Mouse (Mus musculus) cerebellum, adult 11-12 months (tissue): Measurements from ENCODE around the gene Ankrd22.
"Not testable (repeated sequence)": the region's sequence is repeated elsewhere in the genome, so short reads cannot be mapped to it uniquely, and the experiment has no call there.

Experiments used
- DNase-seq: peaks from one replicate; pipeline ENCODE4 v3.0.0; 2022

The Ankrd22 gene

DNA sequence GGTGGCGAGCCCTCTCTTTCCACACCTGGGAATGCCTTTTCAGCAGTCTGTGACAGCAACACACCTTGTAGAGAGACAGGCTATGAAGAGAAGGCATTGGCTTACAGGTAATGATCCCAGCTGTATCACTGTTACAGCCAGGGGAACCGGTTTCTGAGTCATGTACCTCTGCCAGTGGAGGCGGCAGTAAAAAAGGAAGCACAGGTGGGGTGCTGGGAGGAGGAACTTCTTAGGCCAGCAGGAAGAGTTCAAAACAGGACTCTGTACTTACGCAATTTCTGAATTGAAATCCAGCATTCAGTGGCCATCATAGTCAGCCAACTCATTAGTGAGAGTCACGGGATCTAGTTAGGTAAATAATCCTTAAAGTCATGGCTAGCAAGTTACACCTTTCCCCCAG is at the start of gene Ankrd22:
Ankrd22 (minus strand) TSS at position 163 of the 400 bp plus-strand sequence.
- no peak for DNase-seq

DNA sequence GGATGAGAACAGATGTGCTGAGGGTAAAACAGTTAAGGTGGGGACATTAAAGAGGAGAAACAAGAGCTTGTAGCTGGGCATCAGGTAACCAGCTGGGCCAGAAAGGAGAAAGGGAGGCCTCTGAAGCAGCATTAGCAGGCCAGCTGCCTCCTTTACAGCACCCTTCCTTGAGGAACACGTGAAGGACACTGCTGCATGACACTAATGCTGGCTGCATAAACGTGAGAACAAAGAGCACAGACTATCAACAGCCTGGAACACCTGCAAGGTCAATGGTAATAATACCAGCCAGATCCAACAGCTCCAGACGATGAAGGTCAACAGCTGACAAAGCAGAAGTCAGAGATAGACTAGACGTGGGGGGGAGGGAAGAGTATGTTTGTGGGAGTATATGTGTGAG is 48.3 kb upstream of the Ankrd22 start:
- no peak for DNase-seq

DNA sequence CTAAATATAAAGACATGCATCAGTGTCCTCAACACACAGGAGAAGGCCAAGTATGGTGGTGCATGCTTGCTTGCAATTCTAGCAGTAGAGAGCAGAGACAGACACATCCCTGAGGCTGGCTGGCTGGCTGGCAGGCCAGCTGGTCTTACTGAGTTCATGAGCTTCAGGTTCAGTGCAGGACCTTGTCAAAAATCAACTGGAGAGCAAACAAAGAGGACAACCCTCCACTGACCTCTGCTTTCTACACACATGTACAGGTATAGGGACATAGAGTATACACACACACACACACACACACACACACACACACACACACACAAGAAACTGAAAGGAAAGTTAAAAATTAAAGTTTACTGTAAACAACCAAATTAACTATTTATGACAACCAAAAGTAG is 47.4 kb upstream of the Ankrd22 start:
- no peak for DNase-seq

DNA sequence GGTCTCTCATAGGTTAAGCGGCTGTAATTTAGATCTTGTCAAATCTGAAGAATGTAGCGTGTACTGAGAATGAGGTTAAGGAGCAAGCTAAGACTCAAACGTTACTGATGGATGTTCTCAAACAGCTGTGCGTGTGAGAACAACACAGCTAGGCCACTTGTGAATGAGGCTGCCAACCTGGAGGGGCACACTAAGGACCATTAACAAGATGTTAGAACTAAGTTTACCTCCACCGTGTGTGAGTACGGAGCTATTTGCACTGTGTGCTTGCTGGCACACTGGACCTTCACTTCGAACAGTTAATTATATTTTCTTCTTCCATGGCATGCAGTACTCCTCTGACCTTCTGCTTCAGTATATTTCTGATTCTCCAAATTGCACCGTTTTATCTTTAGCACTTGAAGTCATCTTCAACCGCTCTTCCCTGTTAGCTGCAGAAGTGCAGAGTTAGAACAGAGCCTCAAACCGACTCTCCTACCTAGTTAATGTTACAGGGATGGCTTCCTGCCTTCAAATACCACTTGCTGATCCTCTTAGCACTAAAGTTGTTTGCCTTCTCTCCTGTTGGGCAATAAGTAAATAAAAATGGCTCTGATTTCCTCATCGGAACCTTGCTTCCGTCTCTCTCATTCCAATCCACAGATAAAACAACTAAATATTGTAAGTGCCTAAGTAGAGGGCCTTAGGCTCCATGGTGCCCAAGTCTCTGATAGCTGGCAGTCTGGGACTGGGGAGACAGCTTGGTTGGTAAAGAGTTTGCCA is 46.8 kb upstream of the Ankrd22 start:
- DNase-seq, result no peak

DNA sequence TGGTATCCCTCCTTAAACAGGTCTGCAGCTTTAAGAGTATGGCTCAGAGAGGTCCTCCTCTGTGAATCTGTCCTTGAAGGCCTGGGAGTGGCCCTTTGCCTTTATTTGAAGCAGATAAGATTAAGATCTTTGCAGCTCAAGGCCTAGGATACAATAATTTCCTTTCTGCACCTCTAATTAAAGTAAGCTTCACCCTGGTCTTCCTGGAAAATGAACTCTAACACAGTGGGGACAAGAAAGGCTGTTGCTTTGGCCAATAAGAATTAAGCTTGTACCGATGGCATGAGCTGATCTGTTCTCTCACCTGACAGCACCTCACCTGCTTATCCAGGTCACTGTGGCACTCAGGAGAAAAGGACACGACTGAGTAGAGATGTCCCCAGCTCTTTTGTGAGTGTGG is 45.0 kb upstream of the Ankrd22 start:
- DNase-seq, result no peak

DNA sequence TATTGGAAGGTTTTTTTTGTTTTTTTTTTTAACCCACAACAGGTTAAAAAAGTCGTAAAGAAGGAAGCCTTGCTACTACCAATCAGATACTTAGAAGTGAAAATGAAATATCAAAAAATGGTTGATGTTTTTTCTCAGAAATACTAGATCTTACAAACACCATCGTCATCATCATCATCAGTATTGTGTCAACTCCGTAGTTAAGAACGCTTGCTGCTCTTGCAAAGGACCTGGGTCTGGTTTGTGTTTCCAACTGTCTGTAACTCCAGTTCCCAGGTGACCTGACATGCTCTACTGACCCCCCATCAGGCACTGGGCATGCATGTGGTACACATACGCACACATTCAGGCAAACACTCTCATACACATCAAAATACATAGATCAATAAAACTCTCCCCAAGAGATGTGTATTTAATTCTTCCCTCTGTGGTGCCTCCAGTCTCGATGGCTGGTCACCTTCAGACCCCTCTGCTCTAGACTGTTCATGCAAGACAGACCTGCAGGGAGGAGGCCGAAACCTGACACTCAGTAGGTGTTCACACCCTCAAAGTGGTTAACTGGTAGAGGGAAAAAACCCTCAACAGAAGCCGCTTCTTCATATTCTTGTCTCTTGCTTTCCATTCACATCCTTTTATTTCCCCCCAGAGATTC is 44.2 kb upstream of the Ankrd22 start:
- no peak for DNase-seq

DNA sequence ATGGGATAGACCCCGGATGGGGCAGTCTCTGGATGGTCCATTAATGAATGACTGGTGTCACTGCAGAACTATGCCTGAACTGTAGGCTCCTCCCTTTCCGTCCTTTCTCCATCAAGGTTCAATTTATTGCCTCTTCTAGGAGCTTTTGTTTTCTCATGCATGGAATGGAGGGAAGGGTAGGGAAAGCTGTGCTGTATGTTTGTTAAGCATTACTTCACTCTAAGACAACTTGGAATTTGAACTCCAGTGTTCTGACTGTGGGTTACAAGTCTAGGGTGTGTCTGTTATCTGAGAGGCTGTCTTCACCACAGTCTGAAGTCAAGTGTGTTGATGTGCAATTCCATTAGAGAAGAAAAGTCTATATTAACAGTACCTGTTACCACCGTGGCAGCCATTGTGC is 43.2 kb upstream of the Ankrd22 start:
- no peak for DNase-seq

DNA sequence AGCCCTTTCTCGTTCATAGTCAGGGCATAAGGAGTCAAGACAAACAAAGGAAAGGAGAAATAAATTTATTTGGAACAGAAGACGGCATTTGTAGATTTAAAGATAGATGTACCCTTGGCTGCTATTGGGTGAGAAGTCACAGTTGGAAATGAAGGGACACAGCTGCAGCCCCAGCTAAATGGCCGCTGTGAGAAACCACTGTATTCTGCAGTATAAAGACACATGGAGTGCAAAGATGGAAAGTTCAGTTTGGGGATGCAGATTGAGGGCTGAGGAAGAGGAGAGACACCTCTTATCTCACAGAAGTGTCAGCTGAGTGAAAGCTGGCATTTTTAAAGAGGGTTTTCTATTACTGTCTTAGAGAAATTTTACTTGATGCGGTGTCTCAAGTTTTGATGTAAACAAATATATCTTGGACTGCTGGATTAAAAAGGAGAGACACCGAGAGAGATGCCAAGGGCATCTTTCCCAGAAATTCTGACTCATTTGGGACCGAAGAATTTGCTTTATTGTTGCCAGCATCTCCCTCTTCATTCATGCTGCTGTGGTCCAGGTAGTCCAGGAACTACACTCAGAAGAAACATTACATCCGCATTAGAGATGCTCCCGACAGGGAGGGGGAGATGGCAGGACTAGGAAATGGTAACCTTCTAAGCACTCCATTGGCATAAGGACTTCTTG is 41.0 kb upstream of the Ankrd22 start:
- no peak for DNase-seq

DNA sequence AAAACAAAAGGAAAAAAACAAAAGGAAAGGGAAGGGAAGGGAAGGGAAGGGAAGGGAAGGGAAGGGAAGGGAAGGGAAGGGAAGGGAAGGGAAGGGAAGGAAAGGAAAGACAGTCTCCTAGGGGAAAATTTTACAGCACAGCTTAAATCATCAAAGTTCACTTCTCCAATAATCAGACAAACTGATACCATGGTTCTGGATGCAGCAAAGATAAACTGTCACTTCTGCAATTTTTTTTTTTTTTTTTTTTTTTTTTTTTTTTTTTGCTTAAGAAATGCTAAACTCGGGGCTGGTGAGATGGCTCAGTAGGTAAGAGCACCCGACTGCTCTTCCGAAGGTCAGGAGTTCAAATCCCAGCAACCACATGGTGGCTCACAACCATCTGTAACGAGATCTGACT is 40.3 kb upstream of the Ankrd22 start:
- DNase-seq, result not testable (repeated sequence)

DNA sequence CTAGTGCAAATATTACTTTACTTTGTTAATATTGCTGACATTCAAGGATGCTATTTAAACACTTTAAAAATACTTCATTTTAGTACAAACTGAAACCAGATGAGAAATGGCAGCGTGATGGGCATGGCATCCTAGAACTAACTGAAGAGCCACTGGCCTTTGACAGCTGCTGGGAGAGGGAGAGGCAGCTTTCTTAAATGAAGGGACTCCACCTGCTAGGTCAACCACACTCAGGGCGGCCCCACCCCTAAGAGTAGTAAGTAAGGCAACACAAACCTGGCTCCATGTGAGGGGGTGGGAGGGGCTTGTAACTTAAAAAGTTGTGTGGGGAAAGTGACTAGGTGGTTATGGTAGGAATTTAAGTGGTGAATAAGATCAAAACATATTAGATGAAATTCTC is 36.8 kb upstream of the Ankrd22 start:
- no peak for DNase-seq

DNA sequence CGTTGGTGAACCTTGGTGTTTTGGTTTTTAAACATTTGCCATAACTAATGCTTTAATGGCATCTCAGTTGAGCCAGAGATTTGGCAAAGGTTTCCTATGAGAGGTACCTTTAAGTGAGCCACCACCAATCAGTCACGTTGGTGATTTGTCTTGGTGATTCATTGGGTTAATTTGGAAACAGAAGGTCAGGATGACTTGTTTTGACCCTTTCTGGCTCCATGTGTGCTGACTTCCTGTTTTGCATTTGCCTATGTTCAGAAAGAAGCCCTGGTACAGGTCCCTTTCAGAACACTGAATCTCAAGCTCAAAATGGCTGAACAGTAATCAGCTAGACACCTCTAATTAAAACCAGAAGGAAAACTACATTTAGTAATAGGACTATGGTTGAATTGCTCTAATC is 33.6 kb upstream of the Ankrd22 start:
- DNase-seq, result no peak

DNA sequence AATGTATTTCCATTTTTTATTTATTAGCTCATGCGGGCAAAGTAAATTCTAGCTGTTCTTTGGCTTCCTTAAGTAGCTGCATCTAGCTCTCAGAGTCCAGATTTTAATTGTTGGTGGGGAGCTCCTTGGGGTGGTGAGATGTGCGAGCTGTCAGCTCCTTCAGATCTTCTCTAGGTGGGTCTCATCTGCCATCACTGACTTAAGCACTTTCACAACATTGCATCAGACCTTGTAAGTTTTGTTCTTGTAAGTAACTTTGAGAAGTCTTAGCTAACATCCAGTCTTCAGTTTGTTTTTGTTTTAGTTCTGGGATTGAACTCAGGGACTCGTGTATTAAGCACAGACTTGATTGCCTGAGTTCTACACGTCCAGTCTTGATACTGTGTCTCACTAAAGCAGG is 33.0 kb upstream of the Ankrd22 start:
- DNase-seq, result no peak

DNA sequence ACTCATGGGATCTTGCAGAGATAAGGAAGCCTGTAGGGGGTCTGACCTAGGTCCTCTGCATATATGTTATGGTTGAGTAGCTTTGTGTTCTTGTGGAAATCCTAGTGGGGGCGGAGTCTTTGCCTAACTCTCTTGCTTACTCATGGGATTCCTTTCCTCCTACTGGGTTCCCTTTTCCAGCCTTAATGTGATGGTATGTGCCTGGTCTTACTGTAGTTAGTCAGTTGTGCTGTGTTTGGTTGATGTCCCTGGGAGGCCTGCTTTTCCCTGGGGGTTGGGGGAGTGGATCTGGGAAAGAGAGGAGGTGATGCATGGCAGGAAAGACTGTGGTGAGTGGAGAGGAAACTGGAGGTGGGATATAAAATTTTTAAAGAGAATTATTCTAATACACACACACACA is 32.2 kb upstream of the Ankrd22 start:
- no peak for DNase-seq

DNA sequence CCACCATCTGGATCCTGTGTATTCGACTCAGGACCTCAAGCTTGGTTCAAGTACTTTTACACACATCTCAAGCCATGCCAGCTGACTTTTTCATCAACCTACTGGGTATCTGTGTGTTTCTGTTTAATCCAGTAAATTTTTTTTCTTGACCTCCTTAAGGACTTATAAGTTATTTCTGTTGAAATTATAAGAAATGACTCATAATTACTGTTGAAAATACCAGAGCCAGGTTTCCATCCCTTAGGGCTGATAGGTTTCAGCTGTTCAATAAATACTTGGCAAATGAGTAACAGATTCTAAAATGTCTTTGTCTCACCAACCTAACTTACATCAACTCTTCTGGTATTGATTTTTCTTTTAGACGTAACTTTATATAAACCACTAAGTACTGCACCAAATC is 29.2 kb upstream of the Ankrd22 start:
- no peak for DNase-seq

DNA sequence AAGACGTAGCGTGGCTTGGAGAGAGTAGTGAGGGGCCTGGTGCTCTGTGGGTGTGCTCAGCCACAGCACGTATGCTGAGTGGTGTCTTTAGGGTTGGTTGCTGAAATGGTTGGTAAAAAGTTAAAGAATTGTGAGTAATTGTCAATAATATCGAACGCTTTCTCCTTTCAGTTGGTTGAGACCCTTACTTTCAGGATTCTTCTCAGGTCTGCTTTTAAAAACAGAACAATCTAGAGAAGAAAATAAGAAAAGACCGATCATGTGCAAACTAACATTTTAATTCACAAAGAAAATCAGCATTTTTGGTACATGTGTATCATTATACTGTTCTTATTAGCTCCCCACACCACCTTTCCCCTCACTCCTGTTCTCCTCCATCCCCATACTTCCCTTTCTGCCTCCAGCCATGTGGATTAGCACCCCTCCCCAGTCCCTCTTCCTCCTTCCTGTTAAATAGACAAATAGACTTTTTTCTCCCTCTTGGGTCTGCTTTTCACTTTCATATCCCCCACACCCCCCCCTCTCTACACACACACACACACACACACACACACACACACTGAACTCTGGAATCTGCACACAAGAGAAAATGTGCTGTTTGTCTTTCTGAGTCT is 28.4 kb upstream of the Ankrd22 start:
- DNase-seq, result no peak

DNA sequence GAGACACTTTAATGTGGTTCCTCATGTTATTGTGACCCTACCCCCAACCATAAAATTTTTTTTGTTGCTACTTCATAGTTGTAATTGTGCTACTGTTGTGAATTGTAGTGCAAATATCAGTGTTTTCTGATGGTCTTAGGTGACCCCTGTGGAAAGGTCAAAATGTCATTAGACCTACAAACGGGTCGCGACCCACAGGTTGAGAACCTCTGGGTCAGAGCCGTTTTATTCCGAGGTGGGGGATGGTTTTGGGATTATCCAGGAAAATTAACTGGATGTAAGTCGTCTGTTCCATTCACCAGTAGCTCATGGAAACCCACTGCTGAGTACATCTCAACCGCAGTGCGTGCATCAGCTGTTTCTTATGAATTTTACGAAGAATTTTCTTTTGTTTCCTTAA is 27.8 kb upstream of the Ankrd22 start:
- no peak for DNase-seq

DNA sequence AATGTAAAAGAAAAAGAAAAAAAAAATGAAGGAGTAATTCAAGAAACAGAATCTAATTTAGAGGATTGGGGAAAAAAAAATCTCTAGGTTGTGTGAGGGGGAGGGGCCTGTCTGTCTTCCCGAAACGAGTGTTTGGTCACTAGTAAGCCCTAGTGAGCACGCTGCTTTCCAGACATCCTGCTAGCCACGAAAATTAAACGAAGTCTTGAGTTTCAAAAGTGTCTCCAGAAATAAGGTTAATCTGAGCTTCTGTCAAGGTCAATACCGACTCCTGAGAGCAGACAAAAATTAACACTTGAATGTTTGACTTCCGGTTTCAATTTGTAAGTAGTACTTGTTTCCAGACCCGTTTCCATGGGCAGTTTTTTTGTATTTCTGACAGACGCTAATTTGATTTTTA is 27.3 kb upstream of the Ankrd22 start:
- DNase-seq, result no peak

DNA sequence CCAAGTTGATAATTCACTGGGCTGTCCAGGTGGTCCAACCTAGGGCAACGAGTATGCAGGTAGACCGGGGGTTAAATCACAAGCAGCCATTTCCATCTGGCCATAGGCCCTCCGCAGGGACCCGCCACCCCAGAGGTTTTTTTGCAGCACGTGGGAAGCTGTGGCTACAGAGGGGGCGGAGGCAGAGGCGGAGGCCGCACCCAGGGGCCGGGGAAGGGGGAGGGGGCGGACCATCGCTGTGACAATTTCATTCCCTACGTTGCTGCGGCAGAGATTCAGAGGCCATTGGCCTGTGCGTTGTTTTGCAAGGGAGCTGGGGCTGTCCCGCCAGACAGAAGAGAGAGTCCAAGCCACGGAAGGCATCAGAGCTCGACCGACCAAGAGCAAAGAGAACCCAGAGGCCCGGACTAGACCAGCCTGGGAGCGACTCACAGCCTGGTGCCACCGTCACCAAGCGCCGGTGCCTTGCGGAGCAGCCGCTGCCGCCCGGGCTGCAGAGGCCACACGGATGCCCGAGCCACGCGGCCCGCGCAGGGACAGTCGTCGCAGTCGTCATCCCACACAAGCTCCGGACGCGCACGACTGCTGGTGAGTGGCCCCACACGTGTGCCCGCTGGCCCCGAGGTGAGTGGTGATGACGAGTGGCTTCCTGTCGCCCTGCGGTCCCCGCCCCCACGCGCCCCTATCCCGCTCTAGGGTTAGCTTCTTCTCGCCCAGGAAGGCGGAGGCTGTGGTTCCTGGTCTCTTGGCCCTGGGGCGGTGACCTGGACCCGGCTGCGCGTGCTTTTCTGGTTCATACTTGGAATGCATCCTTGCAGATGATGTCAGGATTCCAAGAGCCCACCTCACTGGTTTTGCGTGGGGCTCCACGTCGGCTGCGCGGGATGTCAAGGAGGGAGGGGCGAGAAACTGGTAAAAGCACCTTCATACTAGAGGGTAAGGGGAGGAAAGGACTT is 26.4 kb upstream of the Ankrd22 start, which contains the start of gene Stambpl1:
Stambpl1 (plus strand) TSS at position 222 of the 956 bp plus-strand sequence.
- DNase-seq, result peak; percentile 81

DNA sequence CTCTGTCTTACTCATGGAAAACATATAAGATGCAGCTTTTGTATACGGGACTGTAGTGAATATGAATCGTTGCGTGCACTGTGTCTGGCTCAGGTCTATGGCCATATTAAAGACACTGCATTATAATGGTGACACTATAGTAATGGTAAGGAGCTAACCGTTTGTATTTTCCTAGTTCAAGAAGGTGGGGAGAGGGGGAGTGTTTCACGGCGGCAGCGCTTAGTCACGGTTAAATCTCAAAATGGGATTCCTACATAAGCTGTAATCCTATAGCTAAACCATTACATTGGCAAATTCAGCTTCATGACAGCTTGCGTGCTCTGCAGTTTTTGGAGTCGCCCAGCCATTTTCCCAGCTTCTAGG is 25.8 kb upstream of the Ankrd22 start:
- DNase-seq, result no peak

DNA sequence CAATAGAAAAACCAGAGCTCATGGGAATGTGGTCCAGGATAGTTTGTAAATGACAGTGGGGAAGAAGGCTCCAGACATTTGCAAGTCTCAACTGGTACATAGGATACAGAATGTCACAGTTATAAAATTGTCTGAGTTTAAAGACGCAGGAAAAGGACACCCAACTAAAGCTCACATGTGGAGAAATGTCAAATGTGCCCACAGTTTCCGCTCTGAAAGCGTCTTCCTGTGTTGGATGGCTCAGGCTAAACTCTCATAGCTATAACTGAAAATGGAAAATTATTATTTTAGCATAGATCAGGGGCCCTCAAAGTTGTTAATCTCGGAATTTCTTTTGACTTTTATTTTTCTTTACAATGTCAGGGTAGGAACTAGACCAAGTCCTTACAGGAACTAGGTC is 21.0 kb upstream of the Ankrd22 start:
- DNase-seq, result no peak

DNA sequence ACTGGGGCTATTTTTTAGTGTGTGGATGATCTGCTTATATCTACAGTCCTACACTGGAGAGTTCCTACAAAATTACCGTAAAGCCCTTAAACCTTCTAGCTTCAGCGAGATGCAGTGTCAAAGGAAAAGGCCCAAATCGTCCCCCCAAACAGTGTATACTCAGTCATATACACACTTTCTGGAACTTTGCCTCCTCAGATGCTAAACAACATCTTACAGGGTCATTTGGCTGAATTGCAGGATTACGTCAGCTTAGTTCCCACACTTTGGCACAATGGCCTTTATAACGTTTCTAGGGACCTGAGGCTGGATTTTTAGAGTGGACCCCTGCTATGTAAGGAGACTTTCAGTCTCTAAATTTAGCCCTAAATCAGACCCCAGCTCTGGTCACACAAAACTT is 16.6 kb upstream of the Ankrd22 start:
- DNase-seq, result no peak

DNA sequence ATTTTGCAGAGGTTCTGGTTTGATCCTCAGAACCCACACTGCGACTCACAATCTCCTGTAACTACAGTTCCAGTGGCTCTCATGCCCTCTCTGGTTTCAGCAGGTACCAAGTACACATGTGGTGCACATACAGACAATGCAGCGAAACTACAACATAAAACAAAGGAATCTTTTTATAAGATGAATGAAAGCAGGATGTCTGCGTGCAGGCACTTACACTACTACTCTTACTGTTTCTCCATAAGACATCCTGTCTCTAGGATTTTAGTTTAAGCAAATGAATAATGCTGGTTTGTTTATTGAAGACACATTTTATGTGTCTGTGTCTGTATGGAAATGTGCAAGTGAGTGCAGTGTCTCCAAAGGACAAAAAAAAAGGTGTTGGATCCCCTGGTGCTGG is 15.4 kb upstream of the Ankrd22 start:
- no peak for DNase-seq

DNA sequence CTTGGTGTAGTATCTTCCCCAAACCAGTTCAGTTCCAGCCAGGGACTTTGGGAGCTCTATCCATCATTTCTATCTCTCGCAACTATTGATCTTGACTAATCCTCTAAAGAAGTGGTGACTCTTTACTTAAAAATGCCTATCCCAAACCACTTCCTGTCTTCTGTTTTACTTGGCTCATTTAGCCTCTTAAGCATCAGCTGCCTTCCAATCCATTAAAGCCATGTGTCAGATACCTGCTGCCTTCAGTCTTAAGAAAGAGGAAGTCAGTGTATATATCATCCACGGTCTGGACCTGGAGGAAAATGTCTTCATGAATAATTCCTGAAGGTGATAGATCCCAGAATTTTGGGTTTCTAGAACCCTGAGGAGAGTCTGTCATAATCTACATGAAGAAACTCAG is 14.5 kb upstream of the Ankrd22 start:
- DNase-seq, result no peak
